Mouse (Mus musculus) thymus, adult 2 months (tissue): ENCODE results near the gene 9130008F23Rik. TPM values are rescaled to one million over a fixed set of nuclear protein-coding genes. Genes with fewer than 3 reads are reported as not detected.
A peak's percentile ranks its signal among the peaks of the same experiment; 100 is the strongest.

ENCODE experiments used
- DNase-seq: peaks from one replicate; pipeline ENCODE4 v3.0.0; 2021
- H3K27ac ChIP-seq: fragments of 200-500 bp; 2 replicates; pipeline ENCODE4 v1.5.1; 2012; ENCODE audit warnings: low read length, control low read depth; ENCODE audit not compliant: control insufficient read depth, insufficient read depth
- H3K27me3 ChIP-seq: fragments of 200-500 bp; 2 replicates; pipeline ENCODE4 v1.6.1; 2012; ENCODE audit warnings: mild to moderate bottlenecking, low read length, moderate library complexity, mixed read lengths; ENCODE audit not compliant: control insufficient read depth, insufficient read depth
- H3K36me3 ChIP-seq: fragments of 200-500 bp; 2 replicates; pipeline ENCODE4 v1.6.1; 2012; ENCODE audit warnings: mild to moderate bottlenecking, low read length, moderate library complexity; ENCODE audit not compliant: control insufficient read depth, insufficient read depth
- H3K4me1 ChIP-seq: fragments of 200-500 bp; replicated peaks from 2 replicates; pipeline ENCODE4 v1.6.1; 2012; ENCODE audit warnings: low read length; ENCODE audit not compliant: control insufficient read depth, insufficient read depth
- H3K4me3 ChIP-seq: fragments of 200-500 bp; 2 replicates; pipeline ENCODE4 v1.5.1; 2012; ENCODE audit warnings: mild to moderate bottlenecking, low read length, control low read depth, moderate library complexity; ENCODE audit not compliant: control insufficient read depth, insufficient read depth
- CTCF ChIP-seq: fragments of 200-500 bp; IDR thresholded peaks from 2 replicates; pipeline ENCODE4 v1.5.1; 2012; ENCODE audit warnings: mild to moderate bottlenecking, control low read depth, low read length, moderate library complexity, borderline replicate concordance; ENCODE audit not compliant: control insufficient read depth, poor library complexity, insufficient read depth; ENCODE audit errors: extremely low read depth
- POLR2A ChIP-seq: fragments of 200-500 bp; IDR thresholded peaks from 2 replicates; pipeline ENCODE4 v1.6.1; 2012; ENCODE audit warnings: mild to moderate bottlenecking, low read length, control low read depth, moderate library complexity; ENCODE audit not compliant: control insufficient read depth, poor library complexity, insufficient read depth; ENCODE audit errors: extremely low read depth
- WGBS: fragments of 180-500 bp; shearing (Covaris S2); methylation state at CpG from one replicate; pipeline ENCODE4 v1.1.7; 2018; 5-methylcytosine and 5-hydroxymethylcytosine counted together
- polyA plus RNA-seq: library from polyadenylated mRNA; depleted of rRNA; stranded (reverse); fragments of >200 nt; gene quantifications from 2 replicates; pipeline ENCODE4 v1.2.3, GENCODE M21; 2012

9130008F23Rik gene
- polyA plus RNA-seq, 1 experiment, result 0.70 TPM

GRCm38 (mm10) chr17:40899783-40900363, 19.5 kb upstream of the 9130008F23Rik start:
- DNase-seq, result no peak
- Histone ChIP-seq H3K27me3 (no peaks in the 10 kb centered on the region), H3K27ac (no peak overlapping the region), H3K4me1 (no peaks in the 10 kb centered on the region), H3K4me3 (no peak overlapping the region), H3K36me3 (no peaks in the 10 kb centered on the region)
- TF ChIP-seq POLR2A (no peak), CTCF (no peak)
- 93% methylated on average over 4 of the region's 4 CpGs for WGBS

GRCm38 (mm10) chr17:40896863-40897262, 16.5 kb upstream of the 9130008F23Rik start:
- 40% methylated on average over 1 of the region's 1 CpGs for WGBS
- no peak for DNase-seq
- H3K4me1 ChIP-seq, result no peaks in the 10 kb centered on the region
- H3K27ac ChIP-seq, result no peak overlapping the region
- TF ChIP-seq POLR2A (no peak), CTCF (no peak)
- no peaks in the 10 kb centered on the region for H3K36me3 ChIP-seq
- no peak overlapping the region for H3K4me3 ChIP-seq
- no peaks in the 10 kb centered on the region for H3K27me3 ChIP-seq

- 87% methylated on average over 4 of the region's 4 CpGs for WGBS
- Histone ChIP-seq H3K36me3 (no peaks in the 10 kb centered on the region), H3K4me1 (no peaks in the 10 kb centered on the region), H3K27ac (no peak overlapping the region), H3K4me3 (no peak overlapping the region), H3K27me3 (no peaks in the 10 kb centered on the region)
- DNase-seq, result no peak
- TF ChIP-seq CTCF, result no peak
- TF ChIP-seq POLR2A, result no peak
These were observed 7.6 kb upstream of the 9130008F23Rik start for GRCm38 (mm10) chr17:40887849-40888536.

GRCm38 (mm10) chr17:40885155-40885554, 4.8 kb upstream of the 9130008F23Rik start:
- DNase-seq, result no peak
- H3K4me3 ChIP-seq, result no peak overlapping the region
- no peak overlapping the region for H3K27ac ChIP-seq
- TF ChIP-seq POLR2A (no peak), CTCF (no peak)
- no peaks in the 10 kb centered on the region for H3K36me3 ChIP-seq
- WGBS, result 91% methylated on average over 4 of the region's 4 CpGs
- H3K4me1 ChIP-seq, result no peaks in the 10 kb centered on the region; the same call in 1 of the 2 replicates
- H3K27me3 ChIP-seq, result no peaks in the 10 kb centered on the region

- no peak for DNase-seq
- WGBS, result 97% methylated on average over 6 of the region's 6 CpGs
- H3K4me3 ChIP-seq, result no peak overlapping the region
These were observed 1.8 kb upstream of the 9130008F23Rik start for GRCm38 (mm10) chr17:40882172-40882571.

GRCm38 (mm10) chr17:40879528-40879923, 833 bp downstream of the 9130008F23Rik start:
- Histone ChIP-seq H3K4me3 (peak overlapping the region; percentile 36; the same call in 1 of the 2 replicates), H3K27ac (no peak overlapping the region), H3K4me1 (no peaks in the 10 kb centered on the region; the same call in 1 of the 2 replicates), H3K27me3 (no peaks in the 10 kb centered on the region; the same call in 1 of the 2 replicates), H3K36me3 (no peaks in the 10 kb centered on the region)
- DNase-seq, result no peak
- TF ChIP-seq POLR2A (no peak), CTCF (no peak)
- 12% methylated on average over 6 of the region's 6 CpGs for WGBS

More at GRCm38 (mm10) chr17:40882172-40882571, 1.8 kb upstream of the 9130008F23Rik start:
- TF ChIP-seq CTCF, result no peak
- no peak for TF ChIP-seq POLR2A
- H3K4me1 ChIP-seq, result no peaks in the 10 kb centered on the region; the same call in 1 of the 2 replicates
- no peaks in the 10 kb centered on the region for H3K36me3 ChIP-seq
- no peak overlapping the region for H3K27ac ChIP-seq
- no peaks in the 10 kb centered on the region; the same call in 1 of the 2 replicates for H3K27me3 ChIP-seq
